Mouse (Mus musculus) olfactory bulb, adult 2 months (tissue): ENCODE results near the gene Nipsnap3a.

ENCODE experiments used
- CTCF ChIP-seq: fragments of 200-500 bp; IDR thresholded peaks from 2 replicates; pipeline ENCODE4 v1.5.1; 2012; ENCODE audit warnings: low read depth, mild to moderate bottlenecking, low read length, moderate library complexity; ENCODE audit not compliant: insufficient read depth
- POLR2A ChIP-seq: fragments of 200-500 bp; IDR thresholded peaks from 2 replicates; pipeline ENCODE4 v1.6.1; 2012; ENCODE audit warnings: mild to moderate bottlenecking, low read depth, low read length, moderate library complexity; ENCODE audit not compliant: insufficient read depth

GRCm38 (mm10) chr4:52989248-52989647 is at the start of gene Nipsnap3a:
- TF ChIP-seq CTCF (no peak), POLR2A (no peak)
